Mouse (Mus musculus) small intestine, adult 2 months (tissue): ENCODE data around the gene Lipo1. TPM values are rescaled to one million over a fixed set of nuclear protein-coding genes. Genes with fewer than 3 reads are reported as not detected.
"Not testable (repeated sequence)": the region's sequence is repeated elsewhere in the genome, so short reads cannot be mapped to it uniquely, and the experiment has no call there.

ENCODE experiments used
- H3K27ac ChIP-seq: fragments of 200-500 bp; 2 replicates; pipeline ENCODE4 v1.5.1; 2012; ENCODE audit warnings: low read depth, low read length, control low read depth, inconsistent platforms; ENCODE audit not compliant: insufficient read depth
- H3K27me3 ChIP-seq: fragments of 200-500 bp; 2 replicates; pipeline ENCODE4 v1.6.1; 2012; ENCODE audit warnings: mild to moderate bottlenecking, moderate library complexity, low read length, inconsistent platforms; ENCODE audit not compliant: control insufficient read depth, insufficient read depth
- H3K36me3 ChIP-seq: fragments of 200-500 bp; 2 replicates; pipeline ENCODE4 v1.6.1; 2012; ENCODE audit warnings: mild to moderate bottlenecking, low read length, control low read depth, inconsistent platforms; ENCODE audit not compliant: control insufficient read depth, insufficient read depth
- H3K4me1 ChIP-seq: fragments of 200-500 bp; 2 replicates; pipeline ENCODE4 v1.6.1; 2012; ENCODE audit warnings: low read length, inconsistent platforms, mixed read lengths; ENCODE audit not compliant: control insufficient read depth, insufficient read depth, insufficient read length
- H3K4me3 ChIP-seq: fragments of 200-500 bp; 2 replicates; pipeline ENCODE4 v1.5.1; 2012; ENCODE audit warnings: low read depth, mild to moderate bottlenecking, control low read depth, inconsistent platforms, low read length, moderate library complexity
- CTCF ChIP-seq: fragments of 200-500 bp; IDR thresholded peaks from 2 replicates; pipeline ENCODE4 v1.5.1; 2012; ENCODE audit warnings: low read depth, mild to moderate bottlenecking, control low read depth, inconsistent platforms, low read length, moderate library complexity, mixed read lengths; ENCODE audit not compliant: insufficient replicate concordance, insufficient read length; ENCODE audit errors: extremely low read depth
- POLR2A ChIP-seq: fragments of 200-500 bp; IDR thresholded peaks from 2 replicates; pipeline ENCODE4 v1.6.1; 2012; ENCODE audit warnings: low read depth, mild to moderate bottlenecking, control low read depth, inconsistent platforms, low read length, moderate library complexity
- WGBS: fragments of 180-500 bp; shearing (Covaris S2); methylation state at CpG from one replicate; pipeline ENCODE4 v1.1.7; 2018; 5-methylcytosine and 5-hydroxymethylcytosine counted together
- polyA plus RNA-seq: library from polyadenylated mRNA; depleted of rRNA; stranded (reverse); fragments of >200 nt; gene quantifications from 2 replicates; pipeline ENCODE4 v1.2.3, GENCODE M21; 2012; rRNA removed

The Lipo1 gene
- not detected in 2 replicates for polyA plus RNA-seq

DNA sequence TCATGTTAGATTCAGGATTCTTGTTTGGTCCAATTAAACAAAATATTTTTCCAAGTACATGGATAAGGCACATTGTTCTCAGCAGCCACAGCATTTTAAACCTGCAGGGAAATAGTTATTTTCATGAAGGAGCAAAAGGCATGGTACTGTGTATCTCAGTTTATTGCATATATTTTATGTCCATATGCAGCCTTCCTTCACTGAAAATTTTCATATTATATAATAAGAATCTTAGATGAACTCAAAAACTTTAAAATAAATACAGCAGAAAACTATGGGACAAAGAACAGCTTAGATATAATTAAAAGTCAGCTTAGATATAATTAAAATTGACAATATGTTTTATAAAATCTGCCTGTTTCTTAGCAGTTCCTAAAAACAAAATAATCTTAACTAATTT lies at the start of gene Lipo1:
Gene Lipo1 (minus strand): TSS at position 101 of the 400 bp plus-strand sequence.
- H3K4me1 ChIP-seq, H3K27me3 ChIP-seq, H3K27ac ChIP-seq, H3K36me3 ChIP-seq, H3K4me3 ChIP-seq: not testable (repeated sequence)

DNA sequence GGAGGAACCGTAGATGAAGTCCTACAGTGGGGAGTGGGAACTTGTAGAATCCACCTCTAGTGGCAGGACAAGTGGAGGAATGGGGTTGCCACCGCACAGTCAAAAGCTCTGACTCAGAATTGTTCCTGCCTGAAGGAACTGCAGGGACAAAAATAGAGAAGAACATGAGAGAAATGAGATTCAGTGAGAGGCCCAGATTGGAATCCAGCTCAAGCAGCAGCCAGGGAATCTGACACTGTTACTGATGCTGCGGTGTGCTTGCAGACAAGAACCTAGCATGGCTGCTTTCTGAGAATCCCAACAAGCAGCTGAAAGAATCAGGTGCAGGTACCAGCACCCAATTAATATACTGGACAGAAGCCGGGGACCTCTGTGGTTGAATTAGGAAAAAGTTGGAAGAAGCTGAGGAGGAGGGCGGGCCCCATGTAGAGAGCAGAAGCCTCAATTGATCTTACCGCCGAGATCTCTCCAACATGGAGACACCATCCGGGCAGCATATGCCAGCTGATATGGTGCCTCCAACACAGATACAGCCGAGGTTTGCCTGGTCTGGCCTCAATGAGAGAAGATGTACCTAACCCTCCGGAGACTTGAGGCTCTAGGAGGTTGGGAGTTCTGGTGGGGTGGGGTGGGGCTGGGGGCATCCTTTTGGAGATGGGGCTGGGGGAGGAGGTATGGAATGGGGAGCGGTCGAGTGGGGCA lies 532 bp downstream of the Lipo1 start:
- WGBS, result 87% methylated on average over 12 of the region's 12 CpGs
- Histone ChIP-seq H3K4me1 (no peaks in the 10 kb centered on the region), H3K4me3 (no peak overlapping the region), H3K27me3 (no peaks in the 10 kb centered on the region), H3K36me3 (no peaks in the 10 kb centered on the region), H3K27ac (no peak overlapping the region)
- TF ChIP-seq CTCF (no peak), POLR2A (no peak)

DNA sequence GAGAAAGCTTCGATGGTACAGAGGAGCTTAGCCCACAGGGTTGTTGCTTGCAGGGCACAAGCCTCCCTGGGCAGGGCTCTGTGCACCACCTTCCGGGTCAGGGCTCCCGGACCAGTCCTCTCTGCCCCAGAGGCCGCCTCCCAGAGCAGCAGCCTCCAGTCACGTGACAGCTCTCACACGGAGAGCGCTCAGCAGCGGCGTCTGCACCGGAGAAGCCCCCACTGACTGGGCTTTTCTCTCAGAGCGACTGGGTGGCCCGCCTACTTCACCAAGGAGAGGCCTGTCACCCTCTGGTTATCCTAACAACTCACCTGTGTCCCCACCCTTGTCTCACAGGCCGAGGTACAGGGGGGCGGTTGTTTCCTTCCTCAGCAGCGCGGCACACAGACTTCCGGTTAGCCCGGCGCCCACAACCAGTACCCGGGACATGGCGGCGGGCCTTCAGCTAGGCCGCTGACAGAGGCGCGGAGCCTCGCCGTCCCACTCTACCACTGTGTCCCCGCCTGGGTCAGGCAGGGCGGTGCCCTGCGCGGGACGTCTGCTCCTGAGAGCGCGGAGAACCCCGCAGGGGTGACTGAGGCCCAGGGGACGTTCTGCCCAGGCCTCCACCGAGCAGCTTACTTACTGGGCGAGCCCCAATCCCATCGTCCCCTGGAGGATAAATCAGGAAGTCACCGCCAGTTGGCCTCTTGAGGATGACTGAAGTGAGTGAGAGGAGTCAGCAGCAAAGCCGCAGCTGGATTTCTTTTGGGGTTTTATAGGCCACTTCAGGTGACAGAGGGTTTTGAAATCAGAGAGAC lies 25.8 kb downstream of the Lipo1 start, which contains the start of gene Lipo3:
Gene Lipo3 (minus strand): TSS at position 665 of the 800 bp plus-strand sequence.
- not testable (repeated sequence) for H3K4me3 ChIP-seq, H3K27ac ChIP-seq, H3K36me3 ChIP-seq, H3K4me1 ChIP-seq, H3K27me3 ChIP-seq
- WGBS, result 35% methylated on average over 14 of the region's 41 CpGs

DNA sequence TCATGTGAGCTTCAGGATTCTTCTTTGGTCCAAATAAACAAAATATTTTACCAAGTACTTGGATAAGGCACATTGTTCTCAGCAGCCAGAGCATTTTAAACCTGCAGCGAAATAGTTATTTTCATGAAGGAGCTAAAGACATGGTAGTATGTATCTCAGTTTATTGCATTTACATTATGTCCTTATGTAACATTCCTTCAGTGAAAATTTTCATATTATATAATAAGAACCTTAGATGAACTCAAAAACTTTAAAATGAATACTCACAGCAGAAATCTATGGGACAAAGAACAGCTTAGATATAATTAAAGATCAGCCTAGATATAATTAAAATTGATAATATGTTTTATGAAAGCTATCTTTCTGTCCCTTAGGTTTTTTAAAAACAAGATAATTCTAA lies 36.0 kb downstream of the Lipo1 start, which contains the start of gene Lipo2:
Gene Lipo2 (minus strand): TSS at position 101 of the 400 bp plus-strand sequence.
- not testable (repeated sequence) for H3K4me1 ChIP-seq, H3K4me3 ChIP-seq, H3K27me3 ChIP-seq, H3K27ac ChIP-seq, H3K36me3 ChIP-seq
- WGBS, result 96% methylated on average over 1 of the region's 1 CpGs

Other genes with a start within 250 kb of the Lipo1 start
- not detected in 2 replicates for gene Gm8978, start 162.2 kb downstream of the Lipo1 start, polyA plus RNA-seq
- not detected in 2 replicates for gene Lipo2, start 36.1 kb downstream of the Lipo1 start, polyA plus RNA-seq
- 2.0 and 2.8 TPM in 2 replicates for gene Lipo3, start 25.5 kb downstream of the Lipo1 start, polyA plus RNA-seq
- not detected in 2 replicates for gene Lipf, start 173.7 kb upstream of the Lipo1 start, polyA plus RNA-seq
- not detected in 2 replicates for gene Lipk, start 220.8 kb upstream of the Lipo1 start, polyA plus RNA-seq